Mouse (Mus musculus): Measurements from ENCODE around the gene Pomt2. TPM values are rescaled to one million over a fixed set of nuclear protein-coding genes. Genes with fewer than 3 reads are reported as not detected.
A peak's percentile ranks its signal among the peaks of the same experiment; 100 is the strongest.

Gene Pomt2
- total RNA-seq, 2 experiments from 2014 or later: 7.7 to 10.9 TPM

GRCm38 (mm10) chr12:87131181-87131580, 16.6 kb downstream of the Pomt2 start:
- ATAC-seq (replicated peaks; ENCODE audit: poor library complexity): no peak

GRCm38 (mm10) chr12:87130224-87130623, 17.5 kb downstream of the Pomt2 start:
- no peak for ATAC-seq (replicated peaks; ENCODE audit: poor library complexity)

- no peak for ATAC-seq (replicated peaks; ENCODE audit: poor library complexity)
These were observed 20.5 kb downstream of the Pomt2 start for GRCm38 (mm10) chr12:87127256-87127655.

- peak; percentile 98 for ATAC-seq (replicated peaks; ENCODE audit: poor library complexity)
These were observed 25.7 kb downstream of the Pomt2 start for GRCm38 (mm10) chr12:87121918-87122589.

- no peak for ATAC-seq (replicated peaks; ENCODE audit: poor library complexity)
These were observed 40.3 kb downstream of the Pomt2 start for GRCm38 (mm10) chr12:87107357-87107977.

- no peak for ATAC-seq (replicated peaks; ENCODE audit: poor library complexity)
These were observed 43.0 kb downstream of the Pomt2 start for GRCm38 (mm10) chr12:87104796-87105195.

- no peak for ATAC-seq (replicated peaks; ENCODE audit: poor library complexity)
These were observed 44.3 kb downstream of the Pomt2 start for GRCm38 (mm10) chr12:87103471-87103870.

GRCm38 (mm10) chr12:87102165-87102631, 45.6 kb downstream of the Pomt2 start, which contains the start of gene Ngb:
Gene Ngb (minus strand): TSS chr12:87102539.
- no peak for ATAC-seq (replicated peaks; ENCODE audit: poor library complexity)

- no peak for ATAC-seq (replicated peaks; ENCODE audit: poor library complexity)
These were observed 47.4 kb downstream of the Pomt2 start for GRCm38 (mm10) chr12:87100331-87100730.

GRCm38 (mm10) chr12:87093671-87094070, 54.1 kb downstream of the Pomt2 start:
- ATAC-seq (replicated peaks; ENCODE audit: poor library complexity): no peak

- no peak for ATAC-seq (replicated peaks; ENCODE audit: poor library complexity)
These were observed 54.5 kb downstream of the Pomt2 start for GRCm38 (mm10) chr12:87093249-87093648.

GRCm38 (mm10) chr12:87091916-87092315, 55.9 kb downstream of the Pomt2 start:
- ATAC-seq (replicated peaks; ENCODE audit: poor library complexity): no peak

- no peak for ATAC-seq (replicated peaks; ENCODE audit: poor library complexity)
These were observed 58.1 kb downstream of the Pomt2 start for GRCm38 (mm10) chr12:87089701-87090100.

- ATAC-seq (replicated peaks; ENCODE audit: poor library complexity): no peak
These were observed 58.5 kb downstream of the Pomt2 start for GRCm38 (mm10) chr12:87089255-87089654.

- peak; percentile 61 for ATAC-seq (replicated peaks; ENCODE audit: poor library complexity)
These were observed 59.4 kb downstream of the Pomt2 start for GRCm38 (mm10) chr12:87088331-87088730.

- no peak for ATAC-seq (replicated peaks; ENCODE audit: poor library complexity)
These were observed 60.5 kb downstream of the Pomt2 start for GRCm38 (mm10) chr12:87087236-87087635.

GRCm38 (mm10) chr12:87082797-87083196, 65.0 kb downstream of the Pomt2 start:
- ATAC-seq (replicated peaks; ENCODE audit: poor library complexity): no peak

- ATAC-seq (replicated peaks; ENCODE audit: poor library complexity): no peak
These were observed 71.2 kb downstream of the Pomt2 start for GRCm38 (mm10) chr12:87076610-87077009.

- no peak for ATAC-seq (replicated peaks; ENCODE audit: poor library complexity)
These were observed 77.2 kb downstream of the Pomt2 start for GRCm38 (mm10) chr12:87070520-87070919.

- no peak for ATAC-seq (replicated peaks; ENCODE audit: poor library complexity)
These were observed 81.3 kb downstream of the Pomt2 start for GRCm38 (mm10) chr12:87066429-87066828.

- no peak for ATAC-seq (replicated peaks; ENCODE audit: poor library complexity)
These were observed 82.3 kb downstream of the Pomt2 start for GRCm38 (mm10) chr12:87065446-87065845.

GRCm38 (mm10) chr12:87057066-87057465, 90.7 kb downstream of the Pomt2 start:
- ATAC-seq (replicated peaks; ENCODE audit: poor library complexity): no peak
